Mouse (Mus musculus): ENCODE measurements around the gene Prep. TPM values are rescaled to one million over a fixed set of nuclear protein-coding genes. Genes with fewer than 3 reads are reported as not detected.

The Prep gene
- polyA plus RNA-seq, 1 experiment, result 5.2 TPM

DNA sequence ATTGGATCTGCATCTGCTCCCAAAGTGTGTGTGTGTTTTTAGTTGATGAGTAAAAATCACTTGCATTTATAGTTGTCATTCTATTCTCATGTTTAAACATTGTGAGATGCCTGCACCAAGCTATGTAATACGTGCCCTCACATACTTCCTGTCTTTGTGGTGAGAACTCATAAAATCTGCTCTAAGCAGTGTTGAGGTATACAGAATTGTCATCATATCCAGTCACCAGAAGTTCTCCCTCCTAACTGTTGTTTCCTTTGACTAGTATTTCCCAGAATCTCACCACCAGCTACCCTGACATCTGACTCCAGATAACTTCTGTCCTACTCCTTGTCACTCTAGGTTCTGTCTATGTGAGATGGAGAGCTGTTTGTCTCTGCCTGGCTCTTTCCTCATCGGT is 18.3 kb downstream of the Prep start:
- H3K4me1 ChIP-seq (ENCODE audit: control insufficient read depth, insufficient read depth, insufficient read length, low read length), result no peaks in the 10 kb centered on the region
- H3K4me3 ChIP-seq (ENCODE audit: low read depth, low read length), result no peak overlapping the region
- H3K36me3 ChIP-seq (ENCODE audit: control insufficient read depth, insufficient read depth, low read length), result peaks cover 3% of the 10 kb centered on the region
- no peak overlapping the region for H3K27ac ChIP-seq (ENCODE audit: insufficient read depth, low read depth, low read length)
- WGBS, result 77% methylated on average over 2 of the region's 2 CpGs
- no peaks in the 10 kb centered on the region for H3K27me3 ChIP-seq (ENCODE audit: control insufficient read depth, insufficient read depth, low read length)
- TF ChIP-seq POLR2A (IDR thresholded peaks at IDR 0.05; ENCODE audit: low read depth, low read length), result no peak
- no peak for TF ChIP-seq CTCF (IDR thresholded peaks at IDR 0.05; ENCODE audit: extremely low read depth, insufficient read length, insufficient replicate concordance, low read depth, low read length)

DNA sequence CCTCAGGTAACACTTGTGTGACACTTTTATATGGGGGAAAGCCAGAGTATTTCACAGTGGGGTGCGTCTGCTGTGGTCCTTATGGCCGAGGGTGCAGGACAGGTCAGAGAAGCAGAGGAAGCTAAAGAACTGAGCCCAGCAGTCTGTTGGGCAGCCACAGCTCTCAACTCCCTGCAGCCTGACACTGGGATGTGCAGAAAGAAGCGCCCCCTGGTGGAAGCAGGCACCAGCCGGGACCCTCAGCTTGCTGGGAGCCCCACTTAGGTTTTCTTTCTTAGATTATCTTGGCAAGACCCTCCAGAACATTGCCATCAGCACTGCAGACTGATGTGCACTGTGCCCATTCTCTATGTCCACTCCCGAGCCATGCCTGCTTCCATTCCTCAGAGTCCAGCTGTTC is 19.6 kb downstream of the Prep start:
- Histone ChIP-seq H3K27ac (ENCODE audit: insufficient read depth, low read depth, low read length) (no peak overlapping the region), H3K4me1 (ENCODE audit: control insufficient read depth, insufficient read depth, insufficient read length, low read length) (no peaks in the 10 kb centered on the region), H3K4me3 (ENCODE audit: low read depth, low read length) (no peak overlapping the region), H3K27me3 (ENCODE audit: control insufficient read depth, insufficient read depth, low read length) (no peaks in the 10 kb centered on the region), H3K36me3 (ENCODE audit: control insufficient read depth, insufficient read depth, low read length) (peaks cover 3% of the 10 kb centered on the region)
- 56% methylated on average over 5 of the region's 5 CpGs for WGBS
- TF ChIP-seq CTCF (IDR thresholded peaks at IDR 0.05; ENCODE audit: extremely low read depth, insufficient read length, insufficient replicate concordance, low read depth, low read length), result peak; percentile 50; the same call in 1 of the 2 replicates
- TF ChIP-seq POLR2A (IDR thresholded peaks at IDR 0.05; ENCODE audit: low read depth, low read length), result no peak

- WGBS, result 81% methylated on average over 8 of the region's 8 CpGs
- Histone ChIP-seq H3K27ac (ENCODE audit: insufficient read depth, low read depth, low read length) (no peak overlapping the region), H3K4me3 (ENCODE audit: low read depth, low read length) (no peak overlapping the region), H3K27me3 (ENCODE audit: control insufficient read depth, insufficient read depth, low read length) (no peaks in the 10 kb centered on the region), H3K36me3 (ENCODE audit: control insufficient read depth, insufficient read depth, low read length) (peaks cover 29% of the 10 kb centered on the region), H3K4me1 (ENCODE audit: control insufficient read depth, insufficient read depth, insufficient read length, low read length) (no peaks in the 10 kb centered on the region)
- TF ChIP-seq CTCF (IDR thresholded peaks at IDR 0.05; ENCODE audit: extremely low read depth, insufficient read length, insufficient replicate concordance, low read depth, low read length), result no peak
- no peak for TF ChIP-seq POLR2A (IDR thresholded peaks at IDR 0.05; ENCODE audit: low read depth, low read length)
Observed at GRCm38 (mm10) chr10:45091462-45092079, 24.6 kb downstream of the Prep start.

DNA sequence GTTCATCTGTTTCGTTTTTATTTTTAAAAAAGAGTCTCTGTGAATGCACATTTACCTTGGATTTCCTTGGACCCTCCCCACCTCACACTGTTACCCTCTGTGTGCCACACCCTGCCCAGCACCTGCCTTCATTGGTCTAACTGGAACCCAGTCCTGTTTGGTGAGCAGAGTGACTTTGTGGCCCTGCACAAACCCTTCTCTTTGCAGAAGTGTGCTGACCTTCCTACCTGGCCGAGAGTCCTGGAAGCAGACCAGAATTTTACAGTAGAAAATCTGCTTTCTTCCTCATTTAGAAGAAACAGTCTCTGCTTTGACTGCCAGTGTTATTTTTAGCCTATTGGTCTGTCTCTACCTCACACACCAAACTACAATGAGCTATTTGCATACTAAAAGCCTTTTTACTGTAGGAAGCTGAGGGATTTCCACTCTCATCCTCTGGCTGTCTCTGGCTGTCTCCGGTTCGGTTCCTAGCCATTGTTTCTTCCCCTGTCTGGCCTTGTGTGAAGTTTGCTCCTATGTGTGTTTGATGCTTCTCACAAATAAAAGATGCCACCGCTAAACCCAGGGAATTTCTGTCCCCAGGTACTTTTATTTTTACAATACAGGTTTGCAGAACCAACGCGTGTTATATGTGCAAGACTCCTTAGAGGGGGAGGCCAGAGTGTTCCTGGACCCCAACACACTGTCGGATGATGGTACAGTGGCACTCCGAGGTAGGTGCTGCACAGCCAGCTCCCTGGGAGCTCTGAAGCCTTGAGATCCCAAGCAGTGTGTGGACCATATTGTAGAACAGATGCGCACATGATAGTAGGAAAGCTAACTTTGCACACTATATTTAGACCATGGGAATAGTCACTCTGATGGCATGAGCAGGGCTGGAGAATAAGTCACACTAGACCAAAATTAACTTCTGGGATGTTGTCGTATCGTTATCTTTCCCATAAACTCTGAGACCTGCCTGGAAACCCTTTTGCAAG is 25.4 kb downstream of the Prep start:
- 88% methylated on average over 12 of the region's 12 CpGs for WGBS
- no peaks in the 10 kb centered on the region for H3K4me1 ChIP-seq (ENCODE audit: control insufficient read depth, insufficient read depth, insufficient read length, low read length)
- H3K27ac ChIP-seq (ENCODE audit: insufficient read depth, low read depth, low read length), result no peak overlapping the region
- TF ChIP-seq POLR2A (IDR thresholded peaks at IDR 0.05; ENCODE audit: low read depth, low read length) (no peak), CTCF (IDR thresholded peaks at IDR 0.05; ENCODE audit: extremely low read depth, insufficient read length, insufficient replicate concordance, low read depth, low read length) (no peak)
- peaks cover 35% of the 10 kb centered on the region for H3K36me3 ChIP-seq (ENCODE audit: control insufficient read depth, insufficient read depth, low read length)
- no peak overlapping the region for H3K4me3 ChIP-seq (ENCODE audit: low read depth, low read length)
- H3K27me3 ChIP-seq (ENCODE audit: control insufficient read depth, insufficient read depth, low read length), result no peaks in the 10 kb centered on the region

DNA sequence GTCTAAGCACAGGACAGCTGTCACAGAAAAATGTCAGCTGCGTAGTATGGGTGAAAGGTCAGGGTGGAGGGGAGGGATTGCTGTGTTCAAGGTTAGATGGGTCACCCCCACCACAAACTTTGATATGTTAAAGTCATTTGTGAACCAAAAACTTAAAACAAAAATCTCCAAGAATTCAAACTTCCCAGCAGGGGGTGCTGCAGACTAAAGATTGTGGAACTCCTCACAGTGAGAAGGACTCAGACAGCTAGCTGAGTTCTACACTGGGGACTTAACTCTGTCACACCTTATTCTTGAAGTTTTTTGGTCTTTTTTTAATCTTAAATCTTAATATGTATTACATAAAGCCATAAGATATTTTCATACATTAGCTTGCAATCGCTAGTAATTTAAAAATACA is 31.7 kb downstream of the Prep start:
- Histone ChIP-seq H3K36me3 (ENCODE audit: control insufficient read depth, insufficient read depth, low read length) (peaks cover 32% of the 10 kb centered on the region), H3K27ac (ENCODE audit: insufficient read depth, low read depth, low read length) (no peak overlapping the region), H3K27me3 (ENCODE audit: control insufficient read depth, insufficient read depth, low read length) (no peaks in the 10 kb centered on the region), H3K4me3 (ENCODE audit: low read depth, low read length) (no peak overlapping the region), H3K4me1 (ENCODE audit: control insufficient read depth, insufficient read depth, insufficient read length, low read length) (peaks cover 3% of the 10 kb centered on the region; the same call in 1 of the 2 replicates)
- 95% methylated on average over 2 of the region's 2 CpGs for WGBS
- TF ChIP-seq CTCF (IDR thresholded peaks at IDR 0.05; ENCODE audit: extremely low read depth, insufficient read length, insufficient replicate concordance, low read depth, low read length) (no peak), POLR2A (IDR thresholded peaks at IDR 0.05; ENCODE audit: low read depth, low read length) (no peak)

GRCm38 (mm10) chr10:45100473-45100872 is 33.5 kb downstream of the Prep start:
- Histone ChIP-seq H3K4me3 (ENCODE audit: low read depth, low read length) (no peak overlapping the region), H3K27ac (ENCODE audit: insufficient read depth, low read depth, low read length) (no peak overlapping the region; the same call in 1 of the 2 replicates), H3K27me3 (ENCODE audit: control insufficient read depth, insufficient read depth, low read length) (no peaks in the 10 kb centered on the region), H3K36me3 (ENCODE audit: control insufficient read depth, insufficient read depth, low read length) (peaks cover 23% of the 10 kb centered on the region), H3K4me1 (ENCODE audit: control insufficient read depth, insufficient read depth, insufficient read length, low read length) (peaks cover 3% of the 10 kb centered on the region; the same call in 1 of the 2 replicates)
- TF ChIP-seq POLR2A (IDR thresholded peaks at IDR 0.05; ENCODE audit: low read depth, low read length) (no peak), CTCF (IDR thresholded peaks at IDR 0.05; ENCODE audit: extremely low read depth, insufficient read length, insufficient replicate concordance, low read depth, low read length) (no peak)
- 40% methylated on average over 11 of the region's 11 CpGs for WGBS

- H3K27me3 ChIP-seq (ENCODE audit: control insufficient read depth, insufficient read depth, low read length), result no peaks in the 10 kb centered on the region
- WGBS, result 72% methylated on average over 11 of the region's 11 CpGs
- TF ChIP-seq POLR2A (IDR thresholded peaks at IDR 0.05; ENCODE audit: low read depth, low read length), result no peak
- TF ChIP-seq CTCF (IDR thresholded peaks at IDR 0.05; ENCODE audit: extremely low read depth, insufficient read length, insufficient replicate concordance, low read depth, low read length), result no peak
- H3K4me3 ChIP-seq (ENCODE audit: low read depth, low read length), result no peak overlapping the region
- peaks cover 3% of the 10 kb centered on the region; the same call in 1 of the 2 replicates for H3K4me1 ChIP-seq (ENCODE audit: control insufficient read depth, insufficient read depth, insufficient read length, low read length)
- peaks cover 16% of the 10 kb centered on the region for H3K36me3 ChIP-seq (ENCODE audit: control insufficient read depth, insufficient read depth, low read length)
- no peak overlapping the region for H3K27ac ChIP-seq (ENCODE audit: insufficient read depth, low read depth, low read length)
Observed at GRCm38 (mm10) chr10:45103184-45103583, 36.2 kb downstream of the Prep start.

All from small intestine, adult 2 months (tissue).